Mouse (Mus musculus) G1E (cell line): ENCODE results near the gene Scaf4.

Experiments used
- CTCF ChIP-seq: IDR thresholded peaks from 2 replicates; pipeline ENCODE4 v1.5.1; 2012; ENCODE audit warnings: low read depth, low read length, inconsistent platforms, mixed read lengths
- GATA1 ChIP-seq: IDR thresholded peaks from 2 replicates; pipeline ENCODE4 v1.6.1; 2012; ENCODE audit warnings: borderline replicate concordance, low read length, inconsistent platforms, mixed read lengths
- TAL1 ChIP-seq: conservative IDR thresholded peaks from 2 replicates; pipeline ENCODE4 v1.6.1; 2012; ENCODE audit warnings: low read depth, low read length, inconsistent platforms, mixed read lengths

DNA sequence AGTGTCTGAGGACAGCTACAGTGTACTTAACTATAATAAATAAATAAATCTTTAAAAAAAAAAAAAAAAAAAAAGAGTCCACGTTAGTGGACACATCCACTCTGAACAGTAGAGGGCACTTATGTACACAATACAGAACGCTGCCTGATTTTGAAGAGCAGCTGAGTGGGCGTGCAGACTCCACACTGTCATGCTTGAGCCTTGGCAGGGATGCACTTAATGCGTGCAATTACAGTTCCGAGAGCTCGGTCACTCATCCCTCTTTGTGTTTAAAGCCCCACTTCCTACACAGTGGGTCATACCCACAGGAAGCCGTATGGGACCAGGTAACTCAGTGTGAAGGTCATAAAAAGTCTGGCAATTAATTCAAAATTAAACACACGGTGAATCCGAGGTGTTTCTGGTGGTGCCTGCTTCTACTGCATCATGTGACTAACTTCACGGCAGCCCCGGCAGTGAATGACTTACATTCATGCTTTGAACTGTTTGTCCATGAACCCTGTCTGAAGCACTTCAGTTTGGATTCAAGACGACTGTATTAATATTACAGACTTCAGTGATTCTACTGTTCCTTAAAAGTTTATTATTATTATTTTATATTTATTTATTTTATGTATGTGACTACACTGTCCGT lies 28.3 kb upstream of the Scaf4 start:
- TF ChIP-seq CTCF: no peak
- no peak for TF ChIP-seq TAL1
- no peak for TF ChIP-seq GATA1
